Mouse (Mus musculus) cortical plate, adult 2 months (tissue): ENCODE results near the gene Pnpo.

ENCODE experiments used
- CTCF ChIP-seq: fragments of 200-500 bp; IDR thresholded peaks from 2 replicates; pipeline ENCODE4 v1.5.1; 2011; ENCODE audit warnings: mild to moderate bottlenecking, control low read depth, low read length; ENCODE audit not compliant: insufficient read depth; ENCODE audit errors: extremely low read depth
- POLR2A ChIP-seq: fragments of 200-500 bp; IDR thresholded peaks from 2 replicates; pipeline ENCODE4 v1.6.1; 2011; ENCODE audit warnings: mild to moderate bottlenecking, low read length, control low read depth; ENCODE audit not compliant: insufficient read depth; ENCODE audit errors: extremely low read depth

DNA sequence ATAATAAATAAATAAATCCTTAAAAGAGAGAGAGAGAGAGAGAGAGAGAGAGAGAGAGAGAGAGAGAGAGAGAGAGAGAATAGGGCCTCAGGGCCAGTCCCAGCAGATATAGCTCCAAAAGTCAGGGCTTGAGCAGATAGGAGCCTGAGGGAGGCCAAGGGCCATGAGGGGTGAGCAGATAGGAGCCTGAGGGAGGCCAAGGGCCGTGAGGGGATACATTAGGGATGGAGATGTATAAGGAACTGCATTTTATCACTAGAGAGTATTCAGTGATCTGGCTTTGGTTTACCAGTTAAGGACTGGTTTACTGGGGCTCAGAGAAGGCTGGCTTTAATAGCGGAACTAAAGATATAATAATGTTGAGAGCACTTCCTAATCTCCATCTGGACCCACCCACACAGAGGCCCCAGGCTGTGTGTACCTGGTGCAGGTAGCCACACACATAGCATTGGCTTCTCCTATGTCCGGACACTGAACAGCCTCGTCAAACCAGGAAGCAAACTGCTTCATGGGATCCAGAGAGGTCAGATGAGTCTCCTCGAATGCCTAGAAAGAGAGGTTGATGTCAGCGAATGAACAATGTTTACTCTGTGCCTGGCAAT lies 1.7 kb downstream of the Pnpo start:
- TF ChIP-seq CTCF (no peak), POLR2A (no peak)
